Mouse (Mus musculus): ENCODE measurements around the gene Tnfrsf1a. TPM values are rescaled to one million over a fixed set of nuclear protein-coding genes. Genes with fewer than 3 reads are reported as not detected.
A peak's percentile ranks its signal among the peaks of the same experiment; 100 is the strongest.

The Tnfrsf1a gene
- polyA plus RNA-seq, 1 experiment from 2014 or later: 60.6 TPM

DNA sequence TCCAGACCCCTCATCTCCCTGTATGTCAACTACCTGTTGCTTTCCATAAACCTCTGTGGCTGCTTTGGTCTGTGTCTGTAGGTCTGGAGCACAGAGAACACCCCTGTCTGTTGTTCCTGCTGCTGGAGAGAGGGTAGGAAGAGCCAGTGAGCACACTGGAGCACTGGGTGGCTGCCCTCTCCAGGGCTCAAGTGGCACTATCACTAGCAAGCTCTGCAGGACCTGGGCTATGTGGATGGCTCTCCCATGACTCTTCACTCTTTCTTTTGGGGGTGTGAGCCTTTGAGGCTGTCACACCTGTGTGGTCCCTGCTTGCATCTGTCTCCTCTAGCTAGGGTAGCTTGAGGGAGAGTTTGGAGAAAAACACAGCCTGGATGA lies 29.3 kb upstream of the Tnfrsf1a start:
- Histone ChIP-seq H3K27ac (ENCODE audit: low read depth) (no peak overlapping the region), H3K9ac (ENCODE audit: low read length) (no peak overlapping the region), H3K9me3 (ENCODE audit: control insufficient read depth, low read length) (no peaks in the 10 kb centered on the region), H3K36me3 (ENCODE audit: control insufficient read depth, insufficient read depth, low read length) (no peaks in the 10 kb centered on the region), H3K4me3 (ENCODE audit: low read depth, low read length) (no peak overlapping the region), H3K4me2 (ENCODE audit: low read length) (no peak overlapping the region), H3K4me1 (replicated peaks; ENCODE audit: control insufficient read depth, insufficient read depth, low read length) (no peaks in the 10 kb centered on the region), H3K27me3 (replicated peaks; ENCODE audit: control insufficient read depth, insufficient read depth, low read length) (peaks cover 27% of the 10 kb centered on the region)
- DNase-seq (ENCODE audit: low spot score) (no peak), ATAC-seq (replicated peaks; ENCODE audit: low FRiP score, low TSS enrichment, low read depth) (no peak)

GRCm38 (mm10) chr6:125320323-125320722 lies 28.8 kb upstream of the Tnfrsf1a start, which contains the start of gene Scnn1a:
Gene Scnn1a (plus strand): TSS chr6:125320659.
- Histone ChIP-seq H3K4me1 (replicated peaks; ENCODE audit: control insufficient read depth, insufficient read depth, low read length) (no peaks in the 10 kb centered on the region), H3K9me3 (ENCODE audit: control insufficient read depth, low read length) (no peaks in the 10 kb centered on the region), H3K27me3 (replicated peaks; ENCODE audit: control insufficient read depth, insufficient read depth, low read length) (peaks cover 27% of the 10 kb centered on the region), H3K9ac (ENCODE audit: low read length) (no peak within 1 kb of the TSS), H3K27ac (ENCODE audit: low read depth) (no peak within 1 kb of the TSS), H3K36me3 (ENCODE audit: control insufficient read depth, insufficient read depth, low read length) (no peaks in the 10 kb centered on the region), H3K4me3 (ENCODE audit: low read depth, low read length) (no peak within 1 kb of the TSS), H3K4me2 (ENCODE audit: low read length) (no peak within 1 kb of the TSS)
- ATAC-seq (replicated peaks; ENCODE audit: low FRiP score, low TSS enrichment, low read depth) (no peak), DNase-seq (ENCODE audit: low spot score) (no peak)
- WGBS: 100% methylated on average over 1 of the region's 1 CpGs

- H3K4me3 ChIP-seq (ENCODE audit: low read depth, low read length): no peak overlapping the region
- 20% methylated on average over 26 of the region's 26 CpGs for WGBS
Observed at GRCm38 (mm10) chr6:125321114-125321855, 27.9 kb upstream of the Tnfrsf1a start.

DNA sequence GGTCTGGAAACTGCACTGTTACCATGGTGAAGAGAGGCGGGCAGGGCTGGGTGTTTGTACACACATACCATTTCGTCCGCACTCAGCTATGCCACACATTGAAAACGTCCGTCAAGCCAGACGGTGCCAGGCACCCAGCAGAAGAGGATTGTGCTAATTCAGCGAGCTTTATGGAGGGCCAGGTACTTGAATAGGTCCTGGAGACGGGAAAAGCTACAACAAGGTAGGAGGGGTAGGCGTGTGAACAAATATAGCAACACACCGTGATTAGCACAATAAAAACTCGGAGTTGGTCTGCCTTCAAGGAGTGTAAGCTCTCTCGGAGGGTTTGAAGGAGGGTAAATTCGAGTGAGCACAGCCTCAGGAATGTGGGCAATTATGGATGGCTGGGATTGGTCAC lies 26.4 kb upstream of the Tnfrsf1a start:
- DNase-seq (ENCODE audit: low spot score) (no peak), ATAC-seq (replicated peaks; ENCODE audit: low FRiP score, low TSS enrichment, low read depth) (0 out of 2 replicates have a peak, but pooled peaks have one; percentile 24)
- Histone ChIP-seq H3K27ac (ENCODE audit: low read depth) (no peak overlapping the region), H3K4me2 (ENCODE audit: low read length) (no peak overlapping the region), H3K27me3 (replicated peaks; ENCODE audit: control insufficient read depth, insufficient read depth, low read length) (peaks cover 27% of the 10 kb centered on the region), H3K4me1 (replicated peaks; ENCODE audit: control insufficient read depth, insufficient read depth, low read length) (no peaks in the 10 kb centered on the region), H3K4me3 (ENCODE audit: low read depth, low read length) (no peak overlapping the region), H3K9me3 (ENCODE audit: control insufficient read depth, low read length) (no peaks in the 10 kb centered on the region), H3K9ac (ENCODE audit: low read length) (no peak overlapping the region), H3K36me3 (ENCODE audit: control insufficient read depth, insufficient read depth, low read length) (no peaks in the 10 kb centered on the region)
- WGBS: 52% methylated on average over 13 of the region's 13 CpGs

More at GRCm38 (mm10) chr6:125321114-125321855, 27.9 kb upstream of the Tnfrsf1a start:
- H3K27ac ChIP-seq (ENCODE audit: low read depth): no peak overlapping the region
- H3K4me2 ChIP-seq (ENCODE audit: low read length): no peak overlapping the region
- DNase-seq (ENCODE audit: low spot score) (no peak), ATAC-seq (replicated peaks; ENCODE audit: low FRiP score, low TSS enrichment, low read depth) (no peak)
- no peaks in the 10 kb centered on the region for H3K36me3 ChIP-seq (ENCODE audit: control insufficient read depth, insufficient read depth, low read length)
- H3K27me3 ChIP-seq (replicated peaks; ENCODE audit: control insufficient read depth, insufficient read depth, low read length): peaks cover 27% of the 10 kb centered on the region
- H3K9me3 ChIP-seq (ENCODE audit: control insufficient read depth, low read length): no peaks in the 10 kb centered on the region
- H3K9ac ChIP-seq (ENCODE audit: low read length): no peak overlapping the region
- H3K4me1 ChIP-seq (replicated peaks; ENCODE audit: control insufficient read depth, insufficient read depth, low read length): no peaks in the 10 kb centered on the region

- Histone ChIP-seq H3K27ac (ENCODE audit: low read depth) (no peak overlapping the region), H3K9ac (ENCODE audit: low read length) (no peak overlapping the region), H3K9me3 (ENCODE audit: control insufficient read depth, low read length) (no peaks in the 10 kb centered on the region), H3K4me3 (ENCODE audit: low read depth, low read length) (no peak overlapping the region), H3K36me3 (ENCODE audit: control insufficient read depth, insufficient read depth, low read length) (no peaks in the 10 kb centered on the region), H3K4me2 (ENCODE audit: low read length) (no peak overlapping the region), H3K27me3 (replicated peaks; ENCODE audit: control insufficient read depth, insufficient read depth, low read length) (peaks cover 27% of the 10 kb centered on the region), H3K4me1 (replicated peaks; ENCODE audit: control insufficient read depth, insufficient read depth, low read length) (no peaks in the 10 kb centered on the region)
- DNase-seq (ENCODE audit: low spot score): no peak
- WGBS: 39% methylated on average over 6 of the region's 6 CpGs
- no peak for ATAC-seq (replicated peaks; ENCODE audit: low FRiP score, low TSS enrichment, low read depth)
Observed at GRCm38 (mm10) chr6:125323547-125323946, 25.6 kb upstream of the Tnfrsf1a start.

- WGBS: 59% methylated on average over 6 of the region's 6 CpGs
- Histone ChIP-seq H3K9ac (ENCODE audit: low read length) (no peak overlapping the region), H3K27me3 (replicated peaks; ENCODE audit: control insufficient read depth, insufficient read depth, low read length) (peaks cover 23% of the 10 kb centered on the region), H3K9me3 (ENCODE audit: control insufficient read depth, low read length) (no peaks in the 10 kb centered on the region), H3K4me1 (replicated peaks; ENCODE audit: control insufficient read depth, insufficient read depth, low read length) (peaks cover 2% of the 10 kb centered on the region; the same call in 1 of the 2 replicates), H3K27ac (ENCODE audit: low read depth) (no peak overlapping the region), H3K4me2 (ENCODE audit: low read length) (no peak overlapping the region), H3K36me3 (ENCODE audit: control insufficient read depth, insufficient read depth, low read length) (no peaks in the 10 kb centered on the region), H3K4me3 (ENCODE audit: low read depth, low read length) (no peak overlapping the region)
- no peak for DNase-seq (ENCODE audit: low spot score)
- no peak for ATAC-seq (replicated peaks; ENCODE audit: low FRiP score, low TSS enrichment, low read depth)
Observed at GRCm38 (mm10) chr6:125325337-125325736, 23.8 kb upstream of the Tnfrsf1a start.

- no peak for ATAC-seq (replicated peaks; ENCODE audit: low FRiP score, low TSS enrichment, low read depth)
- H3K36me3 ChIP-seq (ENCODE audit: control insufficient read depth, insufficient read depth, low read length): no peaks in the 10 kb centered on the region
- no peaks in the 10 kb centered on the region for H3K9me3 ChIP-seq (ENCODE audit: control insufficient read depth, low read length)
- DNase-seq (ENCODE audit: low spot score): no peak
- WGBS: 88% methylated on average over 5 of the region's 5 CpGs
- H3K9ac ChIP-seq (ENCODE audit: low read length): no peak overlapping the region
- no peak overlapping the region for H3K4me2 ChIP-seq (ENCODE audit: low read length)
- H3K27ac ChIP-seq (ENCODE audit: low read depth): no peak overlapping the region
- peaks cover 5% of the 10 kb centered on the region; the same call in 1 of the 2 replicates for H3K4me1 ChIP-seq (replicated peaks; ENCODE audit: control insufficient read depth, insufficient read depth, low read length)
- H3K27me3 ChIP-seq (replicated peaks; ENCODE audit: control insufficient read depth, insufficient read depth, low read length): no peaks in the 10 kb centered on the region
- no peak overlapping the region for H3K4me3 ChIP-seq (ENCODE audit: low read depth, low read length)
Observed at GRCm38 (mm10) chr6:125328243-125328642, 20.9 kb upstream of the Tnfrsf1a start.

DNA sequence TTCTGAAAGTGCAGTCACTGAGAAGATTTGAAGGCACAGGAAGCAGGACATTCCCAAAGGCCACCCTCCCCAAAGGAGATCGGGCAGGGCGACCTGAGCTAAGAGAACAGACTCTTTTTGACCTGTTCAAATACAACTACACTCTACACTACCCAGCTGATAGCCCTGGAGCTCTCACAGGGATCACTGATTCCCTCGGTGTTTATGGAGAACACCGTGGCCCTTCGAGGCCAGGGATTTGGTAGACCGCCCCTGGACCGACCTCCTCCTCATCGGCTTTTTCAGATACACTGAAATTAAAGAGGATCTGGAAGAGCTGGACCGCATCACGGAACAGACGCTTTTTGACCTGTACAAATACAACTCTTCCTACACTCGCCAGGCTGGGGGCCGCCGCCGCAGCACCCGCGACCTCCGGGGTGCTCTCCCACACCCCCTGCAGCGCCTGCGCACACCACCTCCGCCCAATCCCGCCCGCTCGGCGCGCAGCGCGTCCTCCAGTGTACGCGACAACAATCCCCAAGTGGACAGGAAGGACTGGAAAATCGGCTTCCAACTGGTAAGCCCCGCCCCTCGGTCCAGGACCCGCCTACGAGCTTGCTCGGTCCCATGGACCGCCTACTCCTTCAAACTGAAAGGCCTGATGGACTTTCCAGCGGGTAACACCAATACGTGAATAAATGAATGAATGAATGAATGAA lies 18.4 kb upstream of the Tnfrsf1a start:
- Histone ChIP-seq H3K27me3 (replicated peaks; ENCODE audit: control insufficient read depth, insufficient read depth, low read length) (no peaks in the 10 kb centered on the region), H3K9me3 (ENCODE audit: control insufficient read depth, low read length) (no peaks in the 10 kb centered on the region), H3K4me3 (ENCODE audit: low read depth, low read length) (peak overlapping the region; percentile 52), H3K4me1 (replicated peaks; ENCODE audit: control insufficient read depth, insufficient read depth, low read length) (peaks cover 5% of the 10 kb centered on the region; the same call in 1 of the 2 replicates), H3K4me2 (ENCODE audit: low read length) (peak overlapping the region; percentile 71), H3K27ac (ENCODE audit: low read depth) (peak overlapping the region; percentile 33; the same call in 1 of the 2 replicates), H3K36me3 (ENCODE audit: control insufficient read depth, insufficient read depth, low read length) (no peaks in the 10 kb centered on the region), H3K9ac (ENCODE audit: low read length) (peak overlapping the region; percentile 64)
- peak; percentile 91 for ATAC-seq (replicated peaks; ENCODE audit: low FRiP score, low TSS enrichment, low read depth)
- 1% methylated on average over 39 of the region's 39 CpGs for WGBS
- peak; percentile 92 for DNase-seq (ENCODE audit: low spot score)
